Mouse (Mus musculus): Measurements from ENCODE around the gene Asb3. TPM values are rescaled to one million over a fixed set of nuclear protein-coding genes. Genes with fewer than 3 reads are reported as not detected.

Gene Asb3
- polyA plus RNA-seq, 1 experiment, result 9.7 TPM

DNA sequence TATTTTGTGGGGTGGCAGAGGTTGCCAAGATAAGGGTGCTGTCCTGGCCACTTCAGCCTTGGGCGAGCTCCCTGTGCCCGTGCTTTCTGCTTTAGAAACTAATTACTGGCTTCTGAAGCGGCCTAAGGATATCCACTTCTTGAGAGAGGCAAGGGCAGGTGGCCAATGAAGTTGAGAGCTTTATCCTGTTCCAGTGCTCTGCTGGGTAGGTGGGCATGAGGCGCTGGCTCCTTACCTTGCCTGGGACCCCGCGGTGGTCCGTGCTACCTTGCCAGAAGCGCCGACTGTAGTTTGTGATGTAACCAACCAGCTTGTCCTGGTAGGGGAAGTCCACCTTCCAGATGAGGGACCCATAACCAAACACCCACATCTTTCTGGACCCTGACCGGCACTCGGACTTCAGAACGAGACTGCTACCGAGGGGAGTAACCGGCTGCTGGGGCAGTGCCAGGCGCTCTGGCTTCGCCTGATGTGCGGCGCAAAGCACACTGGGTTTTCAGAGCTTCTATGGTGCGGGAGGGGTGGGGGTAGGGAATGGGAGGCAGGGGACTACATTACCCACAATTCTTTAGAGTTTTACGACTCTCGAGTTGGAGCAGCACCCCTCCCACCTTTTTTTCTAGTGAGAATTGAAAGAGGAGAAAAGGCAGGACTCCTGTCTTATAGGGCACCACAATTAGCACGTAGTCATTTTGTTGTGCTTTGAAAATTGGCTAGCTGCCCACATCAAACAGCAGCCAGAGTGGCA is 100.8 kb downstream of the Asb3 start, which contains the start of gene Chac2:
Gene Chac2 (minus strand): TSS at position 474 of the 748 bp plus-strand sequence.
- H3K27me3 ChIP-seq (ENCODE audit: control insufficient read depth, insufficient read depth, low read length, poor library complexity, severe bottlenecking), result no peaks in the 10 kb centered on the region
- H3K27ac ChIP-seq (ENCODE audit: insufficient read depth, low read length), result peak within 1 kb of the TSS; percentile 2; the same call in 1 of the 2 replicates
- H3K4me1 ChIP-seq (ENCODE audit: control insufficient read depth, insufficient read depth, low read length), result no peaks in the 10 kb centered on the region
- H3K36me3 ChIP-seq (ENCODE audit: control insufficient read depth, insufficient read depth, low read length, poor library complexity, severe bottlenecking), result no peaks in the 10 kb centered on the region
- TF ChIP-seq CTCF (IDR thresholded peaks at IDR 0.05; ENCODE audit: low read depth, low read length) (no peak), EP300 (IDR thresholded peaks at IDR 0.05; ENCODE audit: insufficient read depth, low read depth, low read length) (no peak), POLR2A (IDR thresholded peaks at IDR 0.05; ENCODE audit: insufficient read depth, low read length) (peak; percentile 69)
- H3K4me3 ChIP-seq (ENCODE audit: low read depth, low read length), result peak within 1 kb of the TSS; percentile 91
- peak within 1 kb of the TSS; percentile 76 for H3K9ac ChIP-seq (ENCODE audit: low read depth, poor library complexity, severe bottlenecking)
- no peaks in the 10 kb centered on the region for H3K9me3 ChIP-seq (replicated peaks; ENCODE audit: control insufficient read depth, insufficient read depth, low read length, poor library complexity, severe bottlenecking)

- Histone ChIP-seq H3K36me3 (ENCODE audit: control insufficient read depth, insufficient read depth, low read length, poor library complexity, severe bottlenecking) (no peaks in the 10 kb centered on the region), H3K9ac (ENCODE audit: low read depth, poor library complexity, severe bottlenecking) (peak overlapping the region; percentile 76), H3K4me1 (ENCODE audit: control insufficient read depth, insufficient read depth, low read length) (no peaks in the 10 kb centered on the region), H3K4me3 (ENCODE audit: low read depth, low read length) (peak overlapping the region; percentile 45), H3K27ac (ENCODE audit: insufficient read depth, low read length) (peak overlapping the region; percentile 2; the same call in 1 of the 2 replicates), H3K27me3 (ENCODE audit: control insufficient read depth, insufficient read depth, low read length, poor library complexity, severe bottlenecking) (no peaks in the 10 kb centered on the region), H3K9me3 (replicated peaks; ENCODE audit: control insufficient read depth, insufficient read depth, low read length, poor library complexity, severe bottlenecking) (no peaks in the 10 kb centered on the region)
- TF ChIP-seq EP300 (IDR thresholded peaks at IDR 0.05; ENCODE audit: insufficient read depth, low read depth, low read length), result no peak
- TF ChIP-seq POLR2A (IDR thresholded peaks at IDR 0.05; ENCODE audit: insufficient read depth, low read length), result no peak
- no peak for TF ChIP-seq CTCF (IDR thresholded peaks at IDR 0.05; ENCODE audit: low read depth, low read length)
Observed at GRCm38 (mm10) chr11:30986625-30987017, 101.4 kb downstream of the Asb3 start.

DNA sequence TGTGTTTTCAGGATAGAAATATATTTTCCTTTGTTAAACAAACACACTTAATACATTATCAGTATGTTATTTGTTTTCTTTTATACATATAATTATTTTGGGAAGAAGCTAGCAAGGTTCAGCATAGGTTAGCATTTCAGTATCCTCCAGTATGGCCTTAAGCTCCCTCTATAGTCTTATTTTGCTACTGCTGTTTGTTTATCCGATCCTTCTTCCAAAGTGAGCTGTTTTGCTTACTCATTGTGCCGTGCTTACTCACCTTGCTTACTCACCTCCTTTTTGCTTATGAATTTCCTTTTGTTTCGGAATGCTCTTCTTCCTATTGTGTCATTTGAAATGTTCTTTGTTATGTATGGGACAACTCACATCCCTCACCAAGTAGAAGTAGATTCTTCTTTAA is 111.5 kb downstream of the Asb3 start:
- TF ChIP-seq POLR2A (IDR thresholded peaks at IDR 0.05; ENCODE audit: insufficient read depth, low read length), result no peak
- TF ChIP-seq EP300 (IDR thresholded peaks at IDR 0.05; ENCODE audit: insufficient read depth, low read depth, low read length), result no peak
- TF ChIP-seq CTCF (IDR thresholded peaks at IDR 0.05; ENCODE audit: low read depth, low read length), result no peak
- no peak overlapping the region for H3K4me3 ChIP-seq (ENCODE audit: low read depth, low read length)
- no peaks in the 10 kb centered on the region for H3K27me3 ChIP-seq (ENCODE audit: control insufficient read depth, insufficient read depth, low read length, poor library complexity, severe bottlenecking)

DNA sequence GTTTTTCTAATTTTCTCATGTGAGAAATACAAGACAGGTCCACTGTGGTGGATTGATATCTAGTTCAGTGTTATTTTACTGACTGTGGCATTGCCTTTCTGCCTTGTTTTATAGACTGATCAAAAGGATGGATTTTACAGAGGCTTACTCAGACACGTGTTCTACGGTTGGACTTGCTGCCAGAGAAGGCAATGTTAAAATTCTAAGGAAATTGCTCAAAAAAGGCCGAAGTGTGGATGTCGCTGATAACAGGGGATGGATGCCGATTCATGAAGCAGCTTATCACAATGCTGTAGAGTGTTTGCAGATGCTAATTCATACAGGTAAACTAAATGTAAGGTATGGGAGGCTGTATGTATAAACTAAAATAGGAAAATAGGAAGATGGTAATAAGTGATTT is 113.0 kb downstream of the Asb3 start:
- no peak overlapping the region for H3K4me3 ChIP-seq (ENCODE audit: low read depth, low read length)
- H3K4me1 ChIP-seq (ENCODE audit: control insufficient read depth, insufficient read depth, low read length), result no peaks in the 10 kb centered on the region
- H3K27ac ChIP-seq (ENCODE audit: insufficient read depth, low read length), result no peak overlapping the region
- no peaks in the 10 kb centered on the region for H3K9me3 ChIP-seq (replicated peaks; ENCODE audit: control insufficient read depth, insufficient read depth, low read length, poor library complexity, severe bottlenecking)
- H3K36me3 ChIP-seq (ENCODE audit: control insufficient read depth, insufficient read depth, low read length, poor library complexity, severe bottlenecking), result no peaks in the 10 kb centered on the region
- H3K27me3 ChIP-seq (ENCODE audit: control insufficient read depth, insufficient read depth, low read length, poor library complexity, severe bottlenecking), result no peaks in the 10 kb centered on the region
- no peak overlapping the region for H3K9ac ChIP-seq (ENCODE audit: low read depth, poor library complexity, severe bottlenecking)
- TF ChIP-seq CTCF (IDR thresholded peaks at IDR 0.05; ENCODE audit: low read depth, low read length), result no peak
- no peak for TF ChIP-seq POLR2A (IDR thresholded peaks at IDR 0.05; ENCODE audit: insufficient read depth, low read length)
- TF ChIP-seq EP300 (IDR thresholded peaks at IDR 0.05; ENCODE audit: insufficient read depth, low read depth, low read length), result no peak

More for the DNA sequence above, 111.5 kb downstream of the Asb3 start:
- no peaks in the 10 kb centered on the region for H3K4me1 ChIP-seq (ENCODE audit: control insufficient read depth, insufficient read depth, low read length)
- H3K36me3 ChIP-seq (ENCODE audit: control insufficient read depth, insufficient read depth, low read length, poor library complexity, severe bottlenecking), result no peaks in the 10 kb centered on the region
- H3K9me3 ChIP-seq (replicated peaks; ENCODE audit: control insufficient read depth, insufficient read depth, low read length, poor library complexity, severe bottlenecking), result no peaks in the 10 kb centered on the region
- no peak overlapping the region for H3K9ac ChIP-seq (ENCODE audit: low read depth, poor library complexity, severe bottlenecking)
- no peak overlapping the region for H3K27ac ChIP-seq (ENCODE audit: insufficient read depth, low read length)

- Histone ChIP-seq H3K27me3 (ENCODE audit: control insufficient read depth, insufficient read depth, low read length, poor library complexity, severe bottlenecking) (no peaks in the 10 kb centered on the region), H3K9ac (ENCODE audit: low read depth, poor library complexity, severe bottlenecking) (no peak overlapping the region), H3K9me3 (replicated peaks; ENCODE audit: control insufficient read depth, insufficient read depth, low read length, poor library complexity, severe bottlenecking) (no peaks in the 10 kb centered on the region), H3K4me3 (ENCODE audit: low read depth, low read length) (no peak overlapping the region), H3K4me1 (ENCODE audit: control insufficient read depth, insufficient read depth, low read length) (no peaks in the 10 kb centered on the region), H3K36me3 (ENCODE audit: control insufficient read depth, insufficient read depth, low read length, poor library complexity, severe bottlenecking) (no peaks in the 10 kb centered on the region), H3K27ac (ENCODE audit: insufficient read depth, low read length) (no peak overlapping the region)
- TF ChIP-seq EP300 (IDR thresholded peaks at IDR 0.05; ENCODE audit: insufficient read depth, low read depth, low read length), result no peak
- no peak for TF ChIP-seq POLR2A (IDR thresholded peaks at IDR 0.05; ENCODE audit: insufficient read depth, low read length)
- no peak for TF ChIP-seq CTCF (IDR thresholded peaks at IDR 0.05; ENCODE audit: low read depth, low read length)
Observed at GRCm38 (mm10) chr11:30998704-30999103, 113.5 kb downstream of the Asb3 start.

- Histone ChIP-seq H3K27ac (ENCODE audit: insufficient read depth, low read length) (no peak overlapping the region), H3K36me3 (ENCODE audit: control insufficient read depth, insufficient read depth, low read length, poor library complexity, severe bottlenecking) (no peaks in the 10 kb centered on the region), H3K27me3 (ENCODE audit: control insufficient read depth, insufficient read depth, low read length, poor library complexity, severe bottlenecking) (no peaks in the 10 kb centered on the region), H3K9ac (ENCODE audit: low read depth, poor library complexity, severe bottlenecking) (no peak overlapping the region), H3K4me1 (ENCODE audit: control insufficient read depth, insufficient read depth, low read length) (no peaks in the 10 kb centered on the region), H3K4me3 (ENCODE audit: low read depth, low read length) (no peak overlapping the region), H3K9me3 (replicated peaks; ENCODE audit: control insufficient read depth, insufficient read depth, low read length, poor library complexity, severe bottlenecking) (no peaks in the 10 kb centered on the region)
- TF ChIP-seq EP300 (IDR thresholded peaks at IDR 0.05; ENCODE audit: insufficient read depth, low read depth, low read length) (no peak), CTCF (IDR thresholded peaks at IDR 0.05; ENCODE audit: low read depth, low read length) (no peak), POLR2A (IDR thresholded peaks at IDR 0.05; ENCODE audit: insufficient read depth, low read length) (no peak)
Observed at GRCm38 (mm10) chr11:31000028-31000427, 114.8 kb downstream of the Asb3 start.

Measured in ES-Bruce4 (cell line).